Mouse (Mus musculus): Measurements from ENCODE around the gene Add2.

DNA sequence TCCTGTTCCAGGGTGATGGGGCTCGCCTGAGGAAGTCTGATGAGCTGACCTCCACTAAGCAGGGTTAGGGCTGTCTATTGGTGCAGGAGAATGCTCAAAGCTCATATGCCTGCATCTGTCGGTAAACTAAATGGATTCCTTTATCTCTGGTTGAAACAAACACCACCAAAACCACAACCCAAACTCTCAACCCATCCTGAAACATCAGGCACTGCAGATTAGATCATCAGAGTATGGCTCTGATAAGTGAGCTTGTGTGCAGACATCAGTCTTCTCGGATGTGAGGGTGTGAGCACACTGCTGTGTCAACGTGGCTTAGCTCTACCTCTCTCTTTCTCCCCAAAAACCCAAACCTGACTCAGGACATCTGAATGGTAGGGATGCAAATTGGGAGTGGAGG lies 75.1 kb downstream of the Add2 start:
- TF ChIP-seq CTCF (IDR thresholded peaks at IDR 0.05; ENCODE audit: insufficient read depth, low read length) = no peak
- TF ChIP-seq POLR2A (IDR thresholded peaks at IDR 0.05; ENCODE audit: borderline replicate concordance, extremely low read depth, low read depth, low read length) = no peak
